Mouse (Mus musculus): ENCODE measurements at regions not wholly inside any gene's neighbourhood (a gene's known extent, or its start where the extent isn't known, plus 50 kb on each side); places are given as distances from the start of the nearest gene placed in this dataset.

GRCm38 (mm10) chr5:24237201-24237600, 72.4 kb downstream of the Nupl2 start:
- no peak for ATAC-seq (replicated peaks; ENCODE audit: low FRiP score, low read depth)
- Histone ChIP-seq H3K4me3 (replicated peaks; ENCODE audit: low read depth, low read length) (no peak overlapping the region), H3K27ac (no peak overlapping the region), H3K9ac (ENCODE audit: low read depth, low read length) (no peak overlapping the region), H3K36me3 (ENCODE audit: insufficient read depth, low read length) (no peaks in the 10 kb centered on the region), H3K27me3 (ENCODE audit: insufficient read depth, low read length) (no peaks in the 10 kb centered on the region), H3K4me1 (replicated peaks; ENCODE audit: insufficient read depth, low read length) (no peaks in the 10 kb centered on the region), H3K9me3 (replicated peaks; ENCODE audit: low read length) (no peaks in the 10 kb centered on the region), H3K4me2 (ENCODE audit: low read length) (no peak overlapping the region)
- 89% methylated on average over 3 of the region's 3 CpGs for WGBS
- no peak for TF ChIP-seq CTCF (IDR thresholded peaks at IDR 0.05; ENCODE audit: low read depth)
- no peak for DNase-seq (ENCODE audit: low spot score)

DNA sequence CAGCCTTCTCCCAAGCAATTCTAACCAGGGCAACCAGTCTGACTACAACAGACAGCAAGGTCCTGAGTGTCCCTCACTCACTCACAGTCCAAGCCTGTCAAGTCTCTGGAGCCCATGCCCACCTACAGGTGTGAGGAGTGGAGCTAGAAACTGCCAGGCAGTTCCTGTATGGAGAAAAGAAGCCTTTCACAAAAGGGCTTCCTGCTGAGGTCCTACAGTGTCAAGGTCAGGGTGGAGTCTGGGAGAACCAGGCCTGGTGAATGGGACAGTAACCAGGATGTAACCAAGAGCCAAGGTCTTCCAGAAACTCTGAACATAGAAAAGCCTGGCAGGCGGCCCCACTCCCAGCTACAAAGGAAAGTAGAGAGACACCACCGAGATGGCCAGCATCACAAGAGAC, 74.2 kb downstream of the Nupl2 start:
- Histone ChIP-seq H3K9ac (ENCODE audit: low read depth, low read length) (no peak overlapping the region), H3K36me3 (ENCODE audit: insufficient read depth, low read length) (no peaks in the 10 kb centered on the region)
- no peak for TF ChIP-seq CTCF (IDR thresholded peaks at IDR 0.05; ENCODE audit: low read depth)

DNA sequence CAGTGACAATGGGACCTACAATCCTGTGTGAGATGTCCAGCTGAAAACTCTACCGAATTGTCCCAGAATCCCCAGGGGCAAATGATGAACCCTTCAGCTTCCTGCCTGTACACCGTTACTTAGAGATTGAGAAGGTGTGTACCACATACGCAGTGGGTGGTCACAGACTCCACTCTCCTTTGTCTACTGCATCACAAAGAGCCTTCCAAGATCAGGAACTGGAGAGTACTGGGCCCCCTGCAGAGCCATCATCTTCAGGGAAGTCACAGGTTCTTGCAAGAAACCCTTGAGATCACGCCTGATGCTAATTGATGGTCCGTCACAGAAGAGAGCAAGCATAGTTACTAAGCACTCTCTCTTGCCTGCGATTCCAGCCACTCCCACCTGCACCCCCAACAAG, 79.4 kb downstream of the Nupl2 start:
- H3K9me3 ChIP-seq (replicated peaks; ENCODE audit: low read length) = no peaks in the 10 kb centered on the region
- ATAC-seq (replicated peaks; ENCODE audit: low FRiP score, low read depth) (no peak), DNase-seq (ENCODE audit: low spot score) (no peak)
- no peak for TF ChIP-seq CTCF (IDR thresholded peaks at IDR 0.05; ENCODE audit: low read depth)
- no peaks in the 10 kb centered on the region for H3K36me3 ChIP-seq (ENCODE audit: insufficient read depth, low read length)
- H3K4me3 ChIP-seq (replicated peaks; ENCODE audit: low read depth, low read length) = no peak overlapping the region
- H3K4me2 ChIP-seq (ENCODE audit: low read length) = no peak overlapping the region
- H3K9ac ChIP-seq (ENCODE audit: low read depth, low read length) = no peak overlapping the region
- no peak overlapping the region for H3K27ac ChIP-seq
- H3K27me3 ChIP-seq (ENCODE audit: insufficient read depth, low read length) = no peaks in the 10 kb centered on the region
- WGBS = 61% methylated on average over 6 of the region's 6 CpGs
- no peaks in the 10 kb centered on the region for H3K4me1 ChIP-seq (replicated peaks; ENCODE audit: insufficient read depth, low read length)

More for the DNA sequence above, 74.2 kb downstream of the Nupl2 start:
- DNase-seq (ENCODE audit: low spot score) (no peak), ATAC-seq (replicated peaks; ENCODE audit: low FRiP score, low read depth) (no peak)
- Histone ChIP-seq H3K27me3 (ENCODE audit: insufficient read depth, low read length) (no peaks in the 10 kb centered on the region), H3K4me2 (ENCODE audit: low read length) (no peak overlapping the region), H3K9me3 (replicated peaks; ENCODE audit: low read length) (no peaks in the 10 kb centered on the region), H3K27ac (no peak overlapping the region), H3K4me3 (replicated peaks; ENCODE audit: low read depth, low read length) (no peak overlapping the region), H3K4me1 (replicated peaks; ENCODE audit: insufficient read depth, low read length) (no peaks in the 10 kb centered on the region)
- WGBS = 68% methylated on average over 2 of the region's 2 CpGs

DNA sequence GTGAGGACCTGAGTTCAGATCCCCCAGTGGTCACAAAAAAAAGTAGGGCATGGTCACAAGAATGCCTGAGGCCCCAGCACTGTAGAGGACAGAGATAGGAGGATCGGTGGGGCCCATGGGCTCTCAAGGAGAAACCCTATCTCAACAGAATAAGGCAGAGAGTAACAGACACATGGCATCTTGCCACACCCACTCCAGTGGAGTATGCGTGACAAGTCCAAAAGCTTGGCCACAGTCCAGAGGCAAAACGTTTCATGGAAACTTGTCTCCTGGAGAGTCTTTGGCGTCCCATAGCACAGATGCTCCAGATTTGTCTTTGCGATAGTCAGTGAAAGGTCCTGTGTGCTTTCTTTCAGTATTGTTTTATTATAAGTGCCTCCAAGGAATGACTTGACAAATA, 90.7 kb downstream of the Nupl2 start:
- Histone ChIP-seq H3K36me3 (ENCODE audit: insufficient read depth, low read length) (no peaks in the 10 kb centered on the region), H3K4me1 (replicated peaks; ENCODE audit: insufficient read depth, low read length) (no peaks in the 10 kb centered on the region), H3K27me3 (ENCODE audit: insufficient read depth, low read length) (no peaks in the 10 kb centered on the region), H3K27ac (no peak overlapping the region), H3K4me3 (replicated peaks; ENCODE audit: low read depth, low read length) (no peak overlapping the region), H3K9me3 (replicated peaks; ENCODE audit: low read length) (no peaks in the 10 kb centered on the region), H3K4me2 (ENCODE audit: low read length) (no peak overlapping the region), H3K9ac (ENCODE audit: low read depth, low read length) (no peak overlapping the region)
- WGBS = 79% methylated on average over 5 of the region's 5 CpGs
- ATAC-seq (replicated peaks; ENCODE audit: low FRiP score, low read depth) = no peak
- no peak for DNase-seq (ENCODE audit: low spot score)
- TF ChIP-seq CTCF (IDR thresholded peaks at IDR 0.05; ENCODE audit: low read depth) = no peak

GRCm38 (mm10) chr5:24261098-24261497, 90.3 kb downstream of the Kcnh2 start:
- Histone ChIP-seq H3K4me2 (ENCODE audit: low read length) (no peak overlapping the region), H3K4me3 (replicated peaks; ENCODE audit: low read depth, low read length) (no peak overlapping the region), H3K9me3 (replicated peaks; ENCODE audit: low read length) (no peaks in the 10 kb centered on the region), H3K36me3 (ENCODE audit: insufficient read depth, low read length) (no peaks in the 10 kb centered on the region), H3K9ac (ENCODE audit: low read depth, low read length) (no peak overlapping the region), H3K27me3 (ENCODE audit: insufficient read depth, low read length) (no peaks in the 10 kb centered on the region), H3K4me1 (replicated peaks; ENCODE audit: insufficient read depth, low read length) (peaks cover 2% of the 10 kb centered on the region; the same call in 1 of the 2 replicates), H3K27ac (no peak overlapping the region)
- DNase-seq (ENCODE audit: low spot score) (peak; percentile 90), ATAC-seq (replicated peaks; ENCODE audit: low FRiP score, low read depth) (0 out of 2 replicates have a peak, but pooled peaks have one; percentile 33)
- WGBS = 11% methylated on average over 7 of the region's 7 CpGs
- peak; percentile 83 for TF ChIP-seq CTCF (IDR thresholded peaks at IDR 0.05; ENCODE audit: low read depth)

DNA sequence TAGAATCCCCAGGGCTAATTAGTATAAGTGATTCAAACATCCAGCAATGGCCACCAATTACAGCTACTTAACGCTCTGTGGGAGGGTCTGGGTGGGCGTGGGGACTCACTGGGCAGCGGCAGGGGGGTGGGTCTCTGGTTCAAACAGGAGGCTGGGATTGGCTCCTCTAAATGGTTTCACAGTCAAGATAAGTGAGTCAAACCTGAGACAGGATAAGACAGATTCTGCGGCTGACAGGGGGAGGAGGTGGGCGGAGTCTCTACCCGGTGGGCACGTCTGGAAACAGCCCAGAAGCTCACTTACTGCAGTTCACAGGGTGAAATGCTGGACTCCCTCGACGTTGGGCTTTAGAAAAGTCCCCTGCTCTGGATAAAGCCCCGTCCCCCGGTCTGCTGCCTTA, 89.3 kb downstream of the Kcnh2 start:
- H3K9me3 ChIP-seq (replicated peaks; ENCODE audit: low read length) = no peaks in the 10 kb centered on the region

GRCm38 (mm10) chr5:24264151-24264550, 87.3 kb downstream of the Kcnh2 start:
- Histone ChIP-seq H3K27me3 (ENCODE audit: insufficient read depth, low read length) (no peaks in the 10 kb centered on the region), H3K36me3 (ENCODE audit: insufficient read depth, low read length) (no peaks in the 10 kb centered on the region), H3K27ac (no peak overlapping the region), H3K4me3 (replicated peaks; ENCODE audit: low read depth, low read length) (no peak overlapping the region), H3K4me1 (replicated peaks; ENCODE audit: insufficient read depth, low read length) (peaks cover 4% of the 10 kb centered on the region; the same call in 1 of the 2 replicates), H3K4me2 (ENCODE audit: low read length) (no peak overlapping the region), H3K9ac (ENCODE audit: low read depth, low read length) (no peak overlapping the region), H3K9me3 (replicated peaks; ENCODE audit: low read length) (no peaks in the 10 kb centered on the region)
- no peak for ATAC-seq (replicated peaks; ENCODE audit: low FRiP score, low read depth)
- TF ChIP-seq CTCF (IDR thresholded peaks at IDR 0.05; ENCODE audit: low read depth) = no peak
- DNase-seq (ENCODE audit: low spot score) = no peak
- WGBS = 73% methylated on average over 4 of the region's 4 CpGs

More for the DNA sequence above, 89.3 kb downstream of the Kcnh2 start:
- ATAC-seq (replicated peaks; ENCODE audit: low FRiP score, low read depth) (no peak), DNase-seq (ENCODE audit: low spot score) (no peak)
- Histone ChIP-seq H3K4me3 (replicated peaks; ENCODE audit: low read depth, low read length) (no peak overlapping the region), H3K4me1 (replicated peaks; ENCODE audit: insufficient read depth, low read length) (peaks cover 4% of the 10 kb centered on the region; the same call in 1 of the 2 replicates), H3K27me3 (ENCODE audit: insufficient read depth, low read length) (no peaks in the 10 kb centered on the region), H3K4me2 (ENCODE audit: low read length) (0 out of 2 replicates have a peak overlapping the region, but pooled peaks have one; percentile 18), H3K36me3 (ENCODE audit: insufficient read depth, low read length) (no peaks in the 10 kb centered on the region), H3K27ac (0 out of 2 replicates have a peak overlapping the region, but pooled peaks have one; percentile 10), H3K9ac (ENCODE audit: low read depth, low read length) (no peak overlapping the region)
- no peak for TF ChIP-seq CTCF (IDR thresholded peaks at IDR 0.05; ENCODE audit: low read depth)
- 7% methylated on average over 11 of the region's 11 CpGs for WGBS
